Mouse (Mus musculus) skeletal muscle tissue, adult 2 months (tissue): Measurements from ENCODE around the gene Esrra.
A peak's percentile ranks its signal among the peaks of the same experiment; 100 is the strongest.

Experiments used
- DNase-seq: peaks from one replicate; pipeline ENCODE4 v3.0.0-alpha.2; 2012; ENCODE audit warnings: low read depth, low spot score

The Esrra gene

GRCm38 (mm10) chr19:6921647-6922567 lies at the start of gene Esrra:
TSS of gene Esrra (minus strand) at chr19:6921813.
- DNase-seq, result peak; percentile 100

GRCm38 (mm10) chr19:6970460-6971085 lies 49.0 kb upstream of the Esrra start:
- no peak for DNase-seq

- no peak for DNase-seq
Measured at GRCm38 (mm10) chr19:6969665-6970381, 48.2 kb upstream of the Esrra start.

- DNase-seq, result no peak
Measured at GRCm38 (mm10) chr19:6969291-6969664, 47.7 kb upstream of the Esrra start.

GRCm38 (mm10) chr19:6968491-6969271 lies 47.1 kb upstream of the Esrra start:
- DNase-seq, result no peak

GRCm38 (mm10) chr19:6956461-6956860 lies 34.8 kb upstream of the Esrra start:
- no peak for DNase-seq

GRCm38 (mm10) chr19:6955424-6955823 lies 33.8 kb upstream of the Esrra start:
- DNase-seq, result no peak

GRCm38 (mm10) chr19:6954046-6954445 lies 32.4 kb upstream of the Esrra start:
- no peak for DNase-seq

- DNase-seq, result no peak
Measured at GRCm38 (mm10) chr19:6952712-6953037, 31.1 kb upstream of the Esrra start.

GRCm38 (mm10) chr19:6951994-6952711 lies 30.5 kb upstream of the Esrra start:
- DNase-seq, result peak; percentile 87

GRCm38 (mm10) chr19:6951381-6951968 lies 29.9 kb upstream of the Esrra start:
- peak; percentile 94 for DNase-seq

GRCm38 (mm10) chr19:6950613-6951153 lies 29.1 kb upstream of the Esrra start:
- peak; percentile 51 for DNase-seq

GRCm38 (mm10) chr19:6949951-6950350 lies 28.3 kb upstream of the Esrra start:
- DNase-seq, result no peak

- no peak for DNase-seq
Measured at GRCm38 (mm10) chr19:6949532-6949931, 27.9 kb upstream of the Esrra start.

- no peak for DNase-seq
Measured at GRCm38 (mm10) chr19:6948186-6948585, 26.6 kb upstream of the Esrra start.

- no peak for DNase-seq
Measured at GRCm38 (mm10) chr19:6947742-6948141, 26.1 kb upstream of the Esrra start.

- DNase-seq, result no peak
Measured at GRCm38 (mm10) chr19:6943709-6944108, 22.1 kb upstream of the Esrra start.

GRCm38 (mm10) chr19:6942764-6943163 lies 21.2 kb upstream of the Esrra start:
- no peak for DNase-seq

GRCm38 (mm10) chr19:6942249-6942691 lies 20.7 kb upstream of the Esrra start, which contains the start of gene Gpr137:
TSS of gene Gpr137 (minus strand) at chr19:6942480.
- DNase-seq, result peak; percentile 90
